Mouse (Mus musculus): ENCODE results near the gene Pheta2. TPM values are rescaled to one million over a fixed set of nuclear protein-coding genes. Genes with fewer than 3 reads are reported as not detected.
"Not testable (repeated sequence)": the region's sequence is repeated elsewhere in the genome, so short reads cannot be mapped to it uniquely, and the experiment has no call there.

Gene Pheta2
- total and polyA plus RNA-seq, 3 experiments: 0.08 TPM; not detected in 2

- no peak overlapping the region for H3K9ac ChIP-seq (ENCODE audit: insufficient read depth, low read depth)
- no peaks in the 10 kb centered on the region for H3K9me3 ChIP-seq (replicated peaks; ENCODE audit: low read length)
- H3K27ac ChIP-seq (ENCODE audit: insufficient read depth, low read depth): no peak overlapping the region
- dilution Hi-C loops (cut with MboI; ENCODE audit: extremely low pct_ligation_motif_present, extremely low pct_unique_long_range_greater_than_20kb, low sequenced_read_pairs): no loop called here
- H3K36me3 ChIP-seq (replicated peaks in 1 of 2; ENCODE audit: control insufficient read depth in 1 of 2, insufficient read depth in 1 of 2, low read length in 1 of 2): no peaks in the 10 kb centered on the region
- H3K27me3 ChIP-seq (replicated peaks): peaks cover 72% of the 10 kb centered on the region
- in situ Hi-C loops (cut with MboI; ENCODE audit: low pct_ligation_motif_present, low pct_unique_long_range_greater_than_20kb, low sequenced_read_pairs): no loop called here
- H3K79me2 ChIP-seq (replicated peaks; ENCODE audit: control insufficient read depth, extremely low read depth, insufficient read depth, poor library complexity, severe bottlenecking): no peaks in the 10 kb centered on the region
- H3K4me3 ChIP-seq (replicated peaks in 1 of 3; ENCODE audit: low read depth in 2 of 3, low read length in 2 of 3, poor library complexity in 1 of 3): no peak overlapping the region
- DNase-seq (ENCODE audit: extremely low read depth): no peak
- H3K4me2 ChIP-seq (ENCODE audit: insufficient read depth, low read depth, poor library complexity, severe bottlenecking): no peak overlapping the region
- peaks cover 2 to 3% of the 10 kb centered on the region in 2 experiments for H3K4me1 ChIP-seq (ENCODE audit: control insufficient read depth in 1 of 2, insufficient read depth in 2 of 2)
- TF ChIP-seq JUN (IDR thresholded peaks at IDR 0.05; ENCODE audit: insufficient read depth, low read depth, low read length) (no peak), MAZ (IDR thresholded peaks at IDR 0.05; ENCODE audit: low read depth, low read length) (no peak), MEF2A (IDR thresholded peaks at IDR 0.05; ENCODE audit: borderline replicate concordance, low read depth, low read length) (no peak), ZMIZ1 (IDR thresholded peaks at IDR 0.05; ENCODE audit: low read depth, low read length) (no peak), JUND (conservative IDR thresholded peaks at IDR 0.05; ENCODE audit: low read depth, low read length) (no peak), MAX (IDR thresholded peaks at IDR 0.05; ENCODE audit: low read length) (no peak), SMC3 (IDR thresholded peaks at IDR 0.05; ENCODE audit: low read depth, low read length) (no peak)
Measured at GRCm38 (mm10) chr15:82385729-82386128, 47.0 kb downstream of the Pheta2 start.

- H3K4me3 ChIP-seq (replicated peaks in 1 of 3; ENCODE audit: low read depth in 2 of 3, low read length in 2 of 3, poor library complexity in 1 of 3); H3K36me3 ChIP-seq (replicated peaks in 1 of 2; ENCODE audit: control insufficient read depth in 1 of 2, insufficient read depth in 1 of 2, low read length in 1 of 2); H3K79me2 ChIP-seq (replicated peaks; ENCODE audit: control insufficient read depth, extremely low read depth, insufficient read depth, poor library complexity, severe bottlenecking); H3K9me3 ChIP-seq (replicated peaks; ENCODE audit: low read length); dilution Hi-C loops (cut with MboI; ENCODE audit: extremely low pct_ligation_motif_present, extremely low pct_unique_long_range_greater_than_20kb, low sequenced_read_pairs); H3K4me2 ChIP-seq (ENCODE audit: insufficient read depth, low read depth, poor library complexity, severe bottlenecking); H3K27ac ChIP-seq (ENCODE audit: insufficient read depth, low read depth); DNase-seq (ENCODE audit: extremely low read depth); in situ Hi-C loops (cut with MboI; ENCODE audit: low pct_ligation_motif_present, low pct_unique_long_range_greater_than_20kb, low sequenced_read_pairs); H3K4me1 ChIP-seq (ENCODE audit: control insufficient read depth in 1 of 2, insufficient read depth in 2 of 2); H3K9ac ChIP-seq (ENCODE audit: insufficient read depth, low read depth): not testable (repeated sequence)
- peaks cover 46% of the 10 kb centered on the region for H3K27me3 ChIP-seq (replicated peaks)
Measured at GRCm38 (mm10) chr15:82389916-82390315, 51.2 kb downstream of the Pheta2 start.

GRCm38 (mm10) chr15:82393922-82394321, 55.2 kb downstream of the Pheta2 start, which contains the start of gene Cyp2d11:
Gene Cyp2d11, minus strand, starts transcription at chr15:82394022.
- H3K36me3 ChIP-seq (replicated peaks in 1 of 2; ENCODE audit: control insufficient read depth in 1 of 2, insufficient read depth in 1 of 2, low read length in 1 of 2); in situ Hi-C loops (cut with MboI; ENCODE audit: low pct_ligation_motif_present, low pct_unique_long_range_greater_than_20kb, low sequenced_read_pairs); H3K4me1 ChIP-seq (ENCODE audit: control insufficient read depth in 1 of 2, insufficient read depth in 2 of 2); H3K27ac ChIP-seq (ENCODE audit: insufficient read depth, low read depth); H3K9me3 ChIP-seq (replicated peaks; ENCODE audit: low read length); dilution Hi-C loops (cut with MboI; ENCODE audit: extremely low pct_ligation_motif_present, extremely low pct_unique_long_range_greater_than_20kb, low sequenced_read_pairs); H3K79me2 ChIP-seq (replicated peaks; ENCODE audit: control insufficient read depth, extremely low read depth, insufficient read depth, poor library complexity, severe bottlenecking); DNase-seq (ENCODE audit: extremely low read depth); H3K4me2 ChIP-seq (ENCODE audit: insufficient read depth, low read depth, poor library complexity, severe bottlenecking); H3K4me3 ChIP-seq (replicated peaks in 1 of 3; ENCODE audit: low read depth in 2 of 3, low read length in 2 of 3, poor library complexity in 1 of 3); H3K9ac ChIP-seq (ENCODE audit: insufficient read depth, low read depth): not testable (repeated sequence)
- H3K27me3 ChIP-seq (replicated peaks): peaks cover 23% of the 10 kb centered on the region

Other genes with a start within 250 kb of the Pheta2 start
- gene Ccdc134, start 211.0 kb upstream of the Pheta2 start, total RNA-seq (2012; rRNA removed): 37.1 and 48.8 TPM in 2 replicates
- gene Ccdc134, start 211.0 kb upstream of the Pheta2 start, total RNA-seq (2014; rRNA removed): 35.1 and 35.7 TPM in 2 replicates
- gene Ccdc134, start 211.0 kb upstream of the Pheta2 start, polyA plus RNA-seq (2012; ENCODE audit: insufficient read length, low read depth): 42.9 and 43.6 TPM in 2 replicates
- gene Srebf2, start 191.8 kb upstream of the Pheta2 start, total RNA-seq (2012; rRNA removed): 130 and 159 TPM in 2 replicates
- gene Srebf2, start 191.8 kb upstream of the Pheta2 start, total RNA-seq (2014; rRNA removed): 77.6 and 94.3 TPM in 2 replicates
- 214 and 253 TPM in 2 replicates for gene Srebf2, start 191.8 kb upstream of the Pheta2 start, polyA plus RNA-seq (2012; ENCODE audit: insufficient read length, low read depth)
- 152 and 159 TPM in 2 replicates for gene Shisa8, start 126.1 kb upstream of the Pheta2 start, total RNA-seq (2012; rRNA removed)
- 94.6 and 103 TPM in 2 replicates for gene Shisa8, start 126.1 kb upstream of the Pheta2 start, total RNA-seq (2014; rRNA removed)
- gene Shisa8, start 126.1 kb upstream of the Pheta2 start, polyA plus RNA-seq (2012; ENCODE audit: insufficient read length, low read depth): 64.2 and 83.4 TPM in 2 replicates
- 287 and 334 TPM in 2 replicates for gene Tnfrsf13c, start 114.6 kb upstream of the Pheta2 start, total RNA-seq (2012; rRNA removed)
- 188 and 204 TPM in 2 replicates for gene Tnfrsf13c, start 114.6 kb upstream of the Pheta2 start, total RNA-seq (2014; rRNA removed)
- gene Tnfrsf13c, start 114.6 kb upstream of the Pheta2 start, polyA plus RNA-seq (2012; ENCODE audit: insufficient read length, low read depth): 219 and 257 TPM in 2 replicates
- gene Cenpm, start 94.2 kb upstream of the Pheta2 start, total RNA-seq (2012; rRNA removed): 31.5 and 34.2 TPM in 2 replicates
- 17.1 and 22.8 TPM in 2 replicates for gene Cenpm, start 94.2 kb upstream of the Pheta2 start, total RNA-seq (2014; rRNA removed)
- gene Cenpm, start 94.2 kb upstream of the Pheta2 start, polyA plus RNA-seq (2012; ENCODE audit: insufficient read length, low read depth): 39.6 and 44.0 TPM in 2 replicates
- gene 1500009C09Rik, start 86.5 kb upstream of the Pheta2 start, total RNA-seq (2012; rRNA removed): not detected in 2 replicates
- not detected in 2 replicates for gene 1500009C09Rik, start 86.5 kb upstream of the Pheta2 start, total RNA-seq (2014; rRNA removed)
- gene 1500009C09Rik, start 86.5 kb upstream of the Pheta2 start, polyA plus RNA-seq (2012; ENCODE audit: insufficient read length, low read depth): not detected in 2 replicates
- 0.04 and 0.13 TPM in 2 replicates for gene Sept3, start 64.0 kb upstream of the Pheta2 start, total RNA-seq (2012; rRNA removed)
- not detected in 2 replicates for gene Sept3, start 64.0 kb upstream of the Pheta2 start, total RNA-seq (2014; rRNA removed)
- 0.07 TPM in 1 of 2 replicates, not detected in the other for gene Sept3, start 64.0 kb upstream of the Pheta2 start, polyA plus RNA-seq (2012; ENCODE audit: insufficient read length, low read depth)
- not detected in 2 replicates for gene Wbp2nl, start 40.0 kb upstream of the Pheta2 start, total RNA-seq (2012; rRNA removed)
- gene Wbp2nl, start 40.0 kb upstream of the Pheta2 start, total RNA-seq (2014; rRNA removed): not detected in 2 replicates
- gene Wbp2nl, start 40.0 kb upstream of the Pheta2 start, polyA plus RNA-seq (2012; ENCODE audit: insufficient read length, low read depth): not detected in 2 replicates
- 21.1 and 28.2 TPM in 2 replicates for gene Naga, start within 50 bp of the Pheta2 start, total RNA-seq (2012; rRNA removed)
- gene Naga, start within 50 bp of the Pheta2 start, total RNA-seq (2014; rRNA removed): 17.7 and 19.9 TPM in 2 replicates
- gene Naga, start within 50 bp of the Pheta2 start, polyA plus RNA-seq (2012; ENCODE audit: insufficient read length, low read depth): 18.7 and 21.9 TPM in 2 replicates
- gene Smdt1, start within 50 bp of the Pheta2 start, total RNA-seq (2012; rRNA removed): 171 TPM in 2 replicates
- gene Smdt1, start within 50 bp of the Pheta2 start, total RNA-seq (2014; rRNA removed): 112 and 114 TPM in 2 replicates
- gene Smdt1, start within 50 bp of the Pheta2 start, polyA plus RNA-seq (2012; ENCODE audit: insufficient read length, low read depth): 122 and 138 TPM in 2 replicates
- 170 and 222 TPM in 2 replicates for gene Ndufa6, start 15.4 kb downstream of the Pheta2 start, total RNA-seq (2012; rRNA removed)
- gene Ndufa6, start 15.4 kb downstream of the Pheta2 start, total RNA-seq (2014; rRNA removed): 262 and 279 TPM in 2 replicates
- 87.3 and 109 TPM in 2 replicates for gene Ndufa6, start 15.4 kb downstream of the Pheta2 start, polyA plus RNA-seq (2012; ENCODE audit: insufficient read length, low read depth)
- 0.21 and 0.42 TPM in 2 replicates for gene Cyp2d22, start 41.3 kb downstream of the Pheta2 start, total RNA-seq (2012; rRNA removed)
- 0.24 TPM in 1 of 2 replicates, not detected in the other for gene Cyp2d22, start 41.3 kb downstream of the Pheta2 start, total RNA-seq (2014; rRNA removed)
- gene Cyp2d22, start 41.3 kb downstream of the Pheta2 start, polyA plus RNA-seq (2012; ENCODE audit: insufficient read length, low read depth): 0.08 TPM in 1 of 2 replicates, not detected in the other
- gene Cyp2d11, start 55.1 kb downstream of the Pheta2 start, total RNA-seq (2012; rRNA removed): not detected in 2 replicates
- not detected in 2 replicates for gene Cyp2d11, start 55.1 kb downstream of the Pheta2 start, total RNA-seq (2014; rRNA removed)
- not detected in 2 replicates for gene Cyp2d11, start 55.1 kb downstream of the Pheta2 start, polyA plus RNA-seq (2012; ENCODE audit: insufficient read length, low read depth)
- gene Cyp2d10, start 68.3 kb downstream of the Pheta2 start, total RNA-seq (2012; rRNA removed): not detected in 2 replicates
- not detected in 2 replicates for gene Cyp2d10, start 68.3 kb downstream of the Pheta2 start, total RNA-seq (2014; rRNA removed)
- not detected in 2 replicates for gene Cyp2d10, start 68.3 kb downstream of the Pheta2 start, polyA plus RNA-seq (2012; ENCODE audit: insufficient read length, low read depth)
- not detected in 2 replicates for gene Cyp2d9, start 94.5 kb downstream of the Pheta2 start, total RNA-seq (2012; rRNA removed)
- gene Cyp2d9, start 94.5 kb downstream of the Pheta2 start, total RNA-seq (2014; rRNA removed): not detected in 2 replicates
- not detected in 2 replicates for gene Cyp2d9, start 94.5 kb downstream of the Pheta2 start, polyA plus RNA-seq (2012; ENCODE audit: insufficient read length, low read depth)
- not detected in 2 replicates for gene Cyp2d12, start 216.1 kb downstream of the Pheta2 start, total RNA-seq (2012; rRNA removed)
- not detected in 2 replicates for gene Cyp2d12, start 216.1 kb downstream of the Pheta2 start, total RNA-seq (2014; rRNA removed)
- not detected in 2 replicates for gene Cyp2d12, start 216.1 kb downstream of the Pheta2 start, polyA plus RNA-seq (2012; ENCODE audit: insufficient read length, low read depth)